Mouse (Mus musculus): Measurements from ENCODE around the gene Snd1.

The Snd1 gene

DNA sequence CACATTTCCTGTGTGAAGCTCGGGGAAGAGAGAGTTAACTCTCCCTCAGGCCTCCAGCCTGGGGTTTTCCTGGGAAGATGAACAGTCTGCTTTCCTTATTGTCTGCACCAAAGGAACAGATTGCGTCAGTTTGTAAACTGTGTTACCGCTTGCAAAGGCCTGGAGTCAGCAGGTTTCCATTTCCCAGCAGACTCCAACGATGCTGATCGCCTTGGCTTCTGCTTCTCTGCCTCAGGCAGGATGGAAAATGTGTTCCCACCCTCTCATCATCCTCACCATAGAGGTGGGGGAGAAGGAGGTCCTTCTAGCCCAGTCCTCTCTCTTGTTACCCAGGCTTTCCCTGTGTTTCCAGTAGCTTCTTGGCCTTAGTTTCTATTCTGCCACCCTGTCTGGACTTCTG is 389.7 kb downstream of the Snd1 start:
- DNase-seq (ENCODE audit: low spot score in 2 of 2) = no peak

GRCm38 (mm10) chr6:28865112-28865511 is 390.2 kb downstream of the Snd1 start:
- no peak for DNase-seq (ENCODE audit: low spot score in 2 of 2)

DNA sequence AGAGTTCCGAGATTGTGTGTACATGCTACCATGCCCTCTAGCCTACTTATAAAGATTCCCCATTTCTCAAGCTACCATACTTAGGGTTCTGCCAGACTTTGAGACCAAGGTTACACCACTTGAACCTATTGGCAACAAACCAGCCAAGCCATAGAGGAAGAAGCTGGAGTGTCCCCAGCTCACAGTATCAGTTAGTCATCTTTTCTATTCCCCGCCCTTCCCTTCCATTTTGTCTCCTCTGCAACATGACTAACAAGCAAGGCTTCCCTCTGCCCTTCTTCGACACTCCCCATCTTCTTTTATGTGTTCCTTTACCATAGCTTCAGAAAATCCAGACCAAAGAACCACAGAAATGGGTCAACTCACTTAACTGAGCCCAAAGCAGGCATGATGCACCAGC is 391.3 kb downstream of the Snd1 start:
- no peak for DNase-seq (ENCODE audit: low spot score in 2 of 2)

DNA sequence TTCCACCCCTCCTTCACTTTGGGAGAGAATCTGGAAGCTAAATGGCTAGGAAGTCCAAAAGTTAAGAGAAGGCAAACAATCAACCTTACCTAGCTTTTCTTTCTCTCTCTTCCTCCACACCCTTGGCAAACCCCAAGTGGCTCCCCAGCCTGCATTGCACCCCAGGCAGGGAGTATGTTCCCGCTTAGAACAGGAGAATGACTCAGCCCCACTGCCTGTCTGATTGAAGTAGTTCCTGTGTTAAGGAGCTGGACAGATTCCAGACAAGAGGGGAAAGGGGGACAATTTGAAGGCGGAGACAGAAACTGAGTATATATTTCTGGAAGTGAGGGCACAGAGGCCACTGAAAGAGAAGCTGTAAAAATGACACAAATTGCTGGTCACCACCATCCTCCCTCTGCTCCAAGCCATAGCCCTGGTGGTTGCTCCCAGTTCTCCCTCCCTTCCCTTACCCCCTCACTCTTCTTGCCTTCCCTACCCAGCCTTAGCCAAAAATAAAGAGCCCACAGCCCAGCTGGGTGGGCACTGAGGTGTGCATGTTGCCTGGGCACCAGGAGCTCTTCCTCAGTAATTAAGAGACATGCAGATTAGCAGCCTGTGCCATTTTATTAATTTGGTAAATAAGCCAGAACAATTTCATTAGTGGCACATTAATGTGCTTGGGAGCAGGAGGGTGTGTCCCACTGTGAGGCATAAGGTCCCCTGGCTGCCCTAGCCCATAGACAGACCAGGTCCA is 392.7 kb downstream of the Snd1 start:
- no peak for DNase-seq (ENCODE audit: low spot score in 2 of 2)

- no peak for DNase-seq (ENCODE audit: low spot score in 2 of 2)
These were observed 396.9 kb downstream of the Snd1 start for GRCm38 (mm10) chr6:28871725-28872420.

DNA sequence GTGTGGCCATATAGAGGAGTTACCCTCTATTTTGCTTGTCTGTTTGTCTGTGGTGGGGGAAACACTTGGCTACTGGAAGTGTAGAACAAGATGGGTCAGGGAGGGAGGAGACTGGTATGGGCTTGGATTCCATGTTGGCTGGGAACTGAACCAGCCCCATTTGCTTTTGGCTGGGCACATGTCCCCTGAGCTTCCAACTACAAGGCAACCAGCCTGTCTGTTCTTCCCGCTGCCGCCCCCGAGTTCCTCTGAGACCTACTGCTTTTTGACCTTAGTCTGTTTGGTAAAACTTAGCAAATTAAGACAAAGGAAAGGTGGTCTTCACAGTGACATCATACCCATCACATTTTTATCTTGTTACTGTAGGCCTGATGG is 397.5 kb downstream of the Snd1 start:
- no peak for DNase-seq (ENCODE audit: low spot score in 2 of 2)

- no peak for DNase-seq (ENCODE audit: low spot score in 2 of 2)
These were observed 399.1 kb downstream of the Snd1 start for GRCm38 (mm10) chr6:28874053-28874452.

DNA sequence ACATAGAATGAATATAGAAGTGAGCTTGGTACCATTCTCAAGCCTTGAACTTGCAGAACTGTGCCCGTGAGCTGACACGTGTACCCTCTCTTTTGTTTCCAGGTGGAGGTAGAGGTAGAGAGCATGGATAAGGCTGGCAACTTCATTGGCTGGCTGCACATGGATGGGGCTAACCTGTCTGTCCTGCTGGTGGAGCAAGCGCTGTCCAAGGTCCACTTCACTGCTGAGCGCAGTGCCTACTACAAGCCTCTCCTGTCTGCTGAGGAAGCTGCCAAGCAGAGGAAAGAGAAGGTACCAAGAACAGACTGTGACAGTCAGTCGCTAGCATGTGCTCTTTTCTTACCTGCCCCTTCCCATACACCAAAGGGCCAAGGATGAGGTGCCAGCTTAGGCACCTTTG is 399.8 kb downstream of the Snd1 start:
- DNase-seq (ENCODE audit: low spot score in 2 of 2) = no peak

DNA sequence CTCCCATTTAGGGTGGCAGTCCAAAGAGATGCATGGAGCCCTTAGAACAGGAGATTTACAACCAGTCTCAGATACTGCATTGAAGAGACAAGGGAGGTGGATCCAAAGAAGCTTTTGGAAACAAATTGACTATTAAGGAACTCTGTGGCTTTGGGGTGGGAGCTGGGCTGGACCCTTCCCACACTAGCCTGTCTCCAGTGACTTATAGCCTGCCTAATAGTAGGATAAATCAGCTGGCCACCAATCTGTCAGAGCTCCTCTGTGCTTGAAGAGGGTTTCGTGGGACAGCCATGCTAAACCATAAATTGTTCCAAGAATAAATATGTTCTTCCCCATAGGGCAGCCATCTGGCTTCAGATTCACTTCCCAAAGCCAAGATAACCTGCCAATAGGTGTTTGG is 400.4 kb downstream of the Snd1 start:
- DNase-seq (ENCODE audit: low spot score in 2 of 2) = no peak

DNA sequence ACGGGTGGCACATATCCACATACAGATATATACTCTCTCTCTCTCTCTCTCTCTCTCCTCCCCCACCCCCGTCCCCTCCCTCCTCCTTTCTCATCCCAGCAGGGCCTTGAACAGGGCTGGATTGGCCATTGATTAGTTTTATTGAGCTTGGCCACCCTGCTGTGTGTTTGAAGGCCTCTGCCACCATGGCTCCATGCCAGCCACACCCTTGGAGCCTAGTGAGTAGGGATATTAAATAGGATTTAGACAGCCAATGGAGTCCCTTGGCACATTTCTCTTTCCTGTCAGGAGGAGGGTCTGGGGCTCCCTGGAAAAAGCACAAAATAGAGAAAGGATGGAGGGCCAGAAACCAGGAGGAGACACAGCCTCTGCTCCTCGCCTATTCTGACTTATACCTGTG is 401.6 kb downstream of the Snd1 start:
- DNase-seq (ENCODE audit: low spot score in 2 of 2) = no peak

DNA sequence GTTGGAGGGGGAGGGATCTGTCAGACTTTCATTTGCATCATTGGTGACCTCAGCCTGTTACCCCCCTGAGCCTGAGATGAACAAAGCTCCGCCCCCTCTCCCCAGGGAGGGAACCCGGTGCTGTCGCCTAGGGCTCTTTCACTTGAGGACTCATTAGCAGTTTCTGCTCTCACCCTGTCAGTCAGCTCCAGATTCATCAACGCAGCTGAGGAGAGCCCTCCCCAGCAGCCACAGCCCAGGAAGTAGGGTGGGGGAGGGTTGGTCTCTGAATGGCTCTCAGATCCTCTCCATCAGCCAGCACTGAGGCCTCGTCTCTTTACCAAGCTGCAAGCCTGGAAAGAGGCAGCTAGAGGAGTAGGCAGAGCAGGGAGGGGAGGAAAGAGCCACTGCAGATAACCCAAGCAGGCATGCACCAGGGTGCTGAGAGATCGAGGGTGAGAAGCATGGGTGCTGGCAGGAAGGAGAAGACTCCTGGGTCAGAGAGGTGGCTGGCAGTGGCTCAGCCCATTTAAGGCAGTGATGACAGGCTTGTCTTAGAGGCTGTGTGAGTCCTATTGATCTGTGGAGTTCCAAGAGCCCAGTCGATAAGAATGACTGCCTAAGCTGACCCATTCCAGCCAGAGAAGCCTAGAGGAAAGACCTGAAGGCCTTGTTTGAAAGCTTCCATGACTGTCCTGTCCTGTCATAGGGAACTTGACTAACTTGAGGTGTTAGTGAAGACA is 403.2 kb downstream of the Snd1 start:
- DNase-seq (ENCODE audit: low spot score in 2 of 2) = peak in 1 of 2 experiments; percentile 25

- no peak for DNase-seq (ENCODE audit: low spot score in 2 of 2)
These were observed 404.4 kb downstream of the Snd1 start for GRCm38 (mm10) chr6:28879315-28879714.

DNA sequence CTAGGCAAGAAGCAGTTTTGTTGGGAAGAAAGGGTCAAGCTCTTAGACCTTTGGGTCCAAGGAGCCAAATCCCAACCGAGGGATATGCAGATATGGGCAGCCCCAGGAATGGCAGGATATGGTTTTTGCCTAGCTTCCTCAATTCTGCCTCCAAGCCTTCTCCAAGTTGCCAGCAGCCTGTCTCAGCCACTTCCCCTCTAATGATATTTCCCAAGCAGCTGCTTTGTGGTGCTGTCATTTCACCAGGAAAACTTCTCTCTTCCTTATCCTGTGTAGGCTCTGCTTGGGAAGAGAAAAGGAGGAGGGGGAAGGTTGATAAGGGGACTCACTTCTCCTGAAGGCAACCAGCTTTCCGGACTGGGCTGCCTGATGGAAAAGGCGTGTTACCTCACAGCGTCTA is 406.0 kb downstream of the Snd1 start:
- no peak for DNase-seq (ENCODE audit: low spot score in 2 of 2)

DNA sequence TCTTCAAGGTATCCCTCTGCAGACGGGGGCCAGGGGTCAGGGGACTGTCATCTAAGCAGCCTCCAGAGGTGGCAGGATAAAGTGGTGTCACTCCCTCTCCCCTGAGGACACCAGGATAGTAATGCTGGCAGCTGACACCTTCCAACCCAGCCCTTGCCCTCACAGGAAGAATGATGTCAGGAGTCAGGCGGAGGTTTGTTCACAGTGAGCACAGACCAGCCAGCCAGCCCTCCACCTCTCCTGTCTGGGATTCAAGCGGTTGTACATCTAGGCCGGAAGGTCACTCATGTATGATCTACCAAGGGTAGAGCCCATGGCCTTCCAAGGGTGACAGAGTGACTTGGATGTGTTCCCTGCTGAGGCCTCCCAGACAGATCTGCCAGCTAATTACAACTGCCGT is 408.6 kb downstream of the Snd1 start:
- no peak for DNase-seq (ENCODE audit: low spot score in 2 of 2)

- no peak for DNase-seq (ENCODE audit: low spot score in 2 of 2)
These were observed 411.9 kb downstream of the Snd1 start for GRCm38 (mm10) chr6:28886724-28887440.

DNA sequence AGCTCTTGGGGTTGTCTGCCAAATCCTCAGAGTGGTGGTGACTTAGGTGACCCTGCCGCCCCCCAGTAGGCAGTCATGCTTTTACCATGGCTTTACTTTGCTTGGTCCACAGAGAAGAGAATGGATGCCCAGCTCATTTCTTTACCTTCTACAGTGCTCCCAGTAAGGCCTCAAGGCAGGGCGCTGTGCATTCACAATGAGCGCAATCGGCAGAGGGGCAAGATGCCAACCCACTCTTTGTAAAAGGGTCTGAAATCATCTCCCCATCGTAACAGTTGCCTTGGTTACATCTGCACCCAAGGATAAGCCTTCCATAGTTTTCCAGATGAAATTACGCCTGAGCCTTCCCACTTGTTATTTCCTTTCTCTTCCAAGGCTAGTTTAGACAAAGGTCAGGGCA is 415.5 kb downstream of the Snd1 start:
- no peak for DNase-seq (ENCODE audit: low spot score in 2 of 2)

GRCm38 (mm10) chr6:28891480-28891879 is 416.5 kb downstream of the Snd1 start:
- DNase-seq (ENCODE audit: low spot score in 2 of 2) = no peak

- no peak for DNase-seq (ENCODE audit: low spot score in 2 of 2)
These were observed 420.1 kb downstream of the Snd1 start for GRCm38 (mm10) chr6:28895004-28895515.

GRCm38 (mm10) chr6:28895726-28896125 is 420.8 kb downstream of the Snd1 start:
- no peak for DNase-seq (ENCODE audit: low spot score in 2 of 2)

DNA sequence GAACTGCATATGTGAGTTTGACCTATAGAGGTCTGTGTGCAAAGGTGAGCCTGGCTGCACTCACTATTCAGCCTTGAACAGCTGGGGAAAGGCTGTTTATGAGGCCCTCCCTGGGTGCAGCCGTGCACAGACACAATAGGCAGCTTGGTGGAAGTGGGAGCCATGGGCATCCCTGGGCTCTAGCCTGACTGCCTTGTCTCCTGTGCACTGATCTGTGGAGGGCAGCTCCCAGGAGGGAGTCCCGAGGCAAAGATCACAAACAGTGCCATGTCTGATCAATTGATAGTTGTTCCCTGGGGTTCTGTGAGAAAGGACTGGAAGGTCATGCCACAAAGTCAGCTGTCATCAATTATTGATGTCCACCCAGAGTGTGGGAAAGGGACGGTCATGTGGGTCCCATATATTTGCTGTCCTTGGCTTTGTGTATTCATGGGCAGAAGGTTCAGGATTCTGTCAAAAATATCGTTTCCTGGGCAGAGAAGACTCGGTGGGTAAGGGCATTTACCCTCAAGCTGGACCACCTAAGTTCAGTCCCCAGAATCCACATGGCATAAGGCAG is 421.9 kb downstream of the Snd1 start:
- DNase-seq (ENCODE audit: low spot score in 2 of 2) = no peak

DNA sequence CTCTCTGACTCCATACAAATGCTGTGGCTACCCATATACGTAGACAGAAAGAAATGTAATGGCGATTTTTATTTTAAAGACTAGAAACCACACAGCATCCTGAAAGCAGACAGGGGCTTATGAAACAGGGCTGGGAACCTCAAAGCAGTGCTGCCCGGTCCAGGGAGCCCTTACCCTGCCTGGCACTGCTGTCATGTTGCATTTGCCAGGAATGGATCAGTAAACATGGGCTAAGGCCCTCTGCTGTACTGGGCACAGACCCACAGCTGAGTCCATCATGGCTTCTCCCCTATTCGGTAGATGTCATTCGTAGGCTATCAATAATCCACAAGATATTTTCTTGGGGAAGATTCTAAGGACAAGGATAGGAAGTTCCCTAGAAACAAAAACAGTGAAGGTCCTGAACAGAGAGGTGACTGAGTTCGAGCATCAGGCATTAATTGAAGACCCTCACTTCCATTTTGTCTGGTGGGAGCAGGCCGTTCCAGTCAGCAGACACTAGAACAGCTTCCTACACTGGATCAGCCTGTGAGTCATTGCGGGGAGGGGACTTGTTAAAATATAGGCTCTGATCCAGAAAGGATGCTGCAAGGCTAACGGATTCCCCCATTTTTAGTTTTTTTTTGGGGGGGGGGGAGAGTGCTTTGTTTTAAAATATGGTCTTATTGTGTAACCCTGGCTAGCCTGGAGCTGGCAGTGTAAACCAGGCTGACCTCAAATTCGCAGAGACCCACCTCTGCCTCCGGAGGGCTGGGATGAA is 422.6 kb downstream of the Snd1 start:
- DNase-seq (ENCODE audit: low spot score in 2 of 2) = no peak
